Mouse (Mus musculus): Measurements from ENCODE around the gene Fgd2. TPM values are rescaled to one million over a fixed set of nuclear protein-coding genes. Genes with fewer than 3 reads are reported as not detected.
"Not testable (repeated sequence)": the region's sequence is repeated elsewhere in the genome, so short reads cannot be mapped to it uniquely, and the experiment has no call there.

The Fgd2 gene
- polyA plus RNA-seq, 1 experiment from 2014 or later = 12.0 TPM

DNA sequence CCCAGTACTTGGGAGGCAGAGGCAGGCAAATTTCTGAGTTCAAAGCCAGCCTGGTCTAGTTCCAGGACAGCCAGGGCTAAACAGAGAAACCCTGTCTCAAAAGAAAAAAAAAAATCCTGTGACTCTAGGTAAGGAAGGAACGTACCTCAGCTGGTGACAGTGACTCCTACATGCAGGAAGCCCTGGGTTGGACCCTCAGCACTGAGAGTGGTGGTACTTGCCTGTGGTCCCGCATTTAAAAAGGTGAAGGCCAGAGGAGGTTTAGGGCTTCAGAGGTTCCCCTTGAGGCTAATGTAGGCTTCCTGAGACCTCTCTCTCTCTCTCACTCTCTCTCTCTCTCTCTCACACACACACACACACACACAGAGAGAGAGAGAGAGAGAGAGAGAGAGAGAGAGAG, 34.0 kb downstream of the Fgd2 start:
- not testable (repeated sequence) for H3K27me3 ChIP-seq; ATAC-seq (replicated peaks; ENCODE audit: low FRiP score); H3K9me3 ChIP-seq (replicated peaks); H3K9ac ChIP-seq; H3K27ac ChIP-seq; H3K4me2 ChIP-seq; H3K36me3 ChIP-seq; H3K4me3 ChIP-seq (replicated peaks)
- peaks cover 40% of the 10 kb centered on the region for H3K4me1 ChIP-seq
- 82% methylated on average over 2 of the region's 2 CpGs for WGBS

GRCm38 (mm10) chr17:29395381-29395780, 34.7 kb downstream of the Fgd2 start:
- H3K27ac ChIP-seq = no peak overlapping the region
- H3K9me3 ChIP-seq (replicated peaks) = no peaks in the 10 kb centered on the region
- H3K9ac ChIP-seq = no peak overlapping the region
- no peak for ATAC-seq (replicated peaks; ENCODE audit: low FRiP score)
- WGBS = 48% methylated on average over 7 of the region's 7 CpGs
- no peak overlapping the region for H3K4me2 ChIP-seq
- no peak overlapping the region for H3K4me3 ChIP-seq (replicated peaks)
- H3K27me3 ChIP-seq = 0 out of 2 replicates have a peak, but pooled peaks cover 4% of the 10 kb centered on the region
- no peaks in the 10 kb centered on the region for H3K36me3 ChIP-seq
- H3K4me1 ChIP-seq = peaks cover 40% of the 10 kb centered on the region

DNA sequence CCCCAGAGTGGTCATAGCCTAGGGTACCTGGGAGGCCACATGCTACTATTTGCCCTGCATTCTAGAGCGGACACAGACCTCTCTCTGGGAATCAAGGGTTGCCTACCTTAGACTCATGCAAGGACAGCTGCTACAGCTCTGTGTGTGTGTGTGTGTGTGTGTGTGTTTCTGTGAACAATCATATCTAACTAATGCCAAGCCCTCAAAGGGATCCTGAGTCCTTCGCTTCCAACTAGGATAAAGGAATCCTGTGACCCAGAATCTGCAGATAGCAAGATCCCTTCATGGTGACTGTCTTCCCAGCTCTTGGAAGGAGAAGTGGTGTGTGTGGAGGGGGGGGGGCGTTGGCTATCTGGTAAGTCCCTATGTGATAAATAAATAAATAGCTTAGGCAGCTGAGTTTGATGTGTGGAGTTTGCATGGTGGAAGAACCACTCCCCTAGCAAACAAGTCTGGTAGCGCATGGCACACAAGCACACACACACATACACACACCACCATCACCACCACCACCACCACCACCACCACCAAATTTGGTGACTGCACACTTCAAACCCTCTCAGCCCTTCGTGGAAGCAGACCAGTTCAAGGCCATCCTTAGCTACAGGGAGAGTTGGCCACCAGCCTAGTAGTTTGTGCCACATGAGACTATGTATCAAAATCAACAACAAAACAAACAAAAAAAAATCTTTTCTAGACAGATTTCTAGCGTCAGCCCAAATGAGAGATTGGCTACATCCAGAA, 35.5 kb downstream of the Fgd2 start:
- Histone ChIP-seq H3K27ac (no peak overlapping the region), H3K9me3 (replicated peaks) (no peaks in the 10 kb centered on the region), H3K27me3 (0 out of 2 replicates have a peak, but pooled peaks cover 4% of the 10 kb centered on the region), H3K4me1 (peaks cover 39% of the 10 kb centered on the region), H3K4me2 (no peak overlapping the region), H3K9ac (no peak overlapping the region), H3K4me3 (replicated peaks) (no peak overlapping the region), H3K36me3 (no peaks in the 10 kb centered on the region)
- no peak for ATAC-seq (replicated peaks; ENCODE audit: low FRiP score)
- WGBS = 61% methylated on average over 6 of the region's 6 CpGs

DNA sequence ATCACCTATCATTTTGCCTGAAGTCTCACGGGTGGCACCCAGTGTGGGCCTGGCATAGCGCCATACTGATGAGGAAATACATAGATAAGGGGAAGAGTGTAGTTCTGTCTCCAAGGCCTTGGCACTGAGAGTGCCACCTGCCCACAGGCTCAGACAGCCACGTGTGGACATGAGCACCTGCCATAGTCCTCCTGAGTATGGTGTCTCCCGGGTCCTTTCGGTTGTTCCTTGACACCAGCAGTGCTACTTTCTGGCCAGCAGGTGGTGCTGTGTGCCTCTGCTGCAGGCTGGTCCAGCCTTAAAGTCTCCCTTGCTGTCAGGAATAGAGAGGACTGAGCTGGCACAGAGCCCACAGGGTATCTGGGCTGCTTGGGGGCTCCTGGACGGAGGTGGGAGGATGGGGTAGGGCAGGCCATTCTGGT, 36.1 kb downstream of the Fgd2 start:
- no peaks in the 10 kb centered on the region for H3K9me3 ChIP-seq (replicated peaks)

DNA sequence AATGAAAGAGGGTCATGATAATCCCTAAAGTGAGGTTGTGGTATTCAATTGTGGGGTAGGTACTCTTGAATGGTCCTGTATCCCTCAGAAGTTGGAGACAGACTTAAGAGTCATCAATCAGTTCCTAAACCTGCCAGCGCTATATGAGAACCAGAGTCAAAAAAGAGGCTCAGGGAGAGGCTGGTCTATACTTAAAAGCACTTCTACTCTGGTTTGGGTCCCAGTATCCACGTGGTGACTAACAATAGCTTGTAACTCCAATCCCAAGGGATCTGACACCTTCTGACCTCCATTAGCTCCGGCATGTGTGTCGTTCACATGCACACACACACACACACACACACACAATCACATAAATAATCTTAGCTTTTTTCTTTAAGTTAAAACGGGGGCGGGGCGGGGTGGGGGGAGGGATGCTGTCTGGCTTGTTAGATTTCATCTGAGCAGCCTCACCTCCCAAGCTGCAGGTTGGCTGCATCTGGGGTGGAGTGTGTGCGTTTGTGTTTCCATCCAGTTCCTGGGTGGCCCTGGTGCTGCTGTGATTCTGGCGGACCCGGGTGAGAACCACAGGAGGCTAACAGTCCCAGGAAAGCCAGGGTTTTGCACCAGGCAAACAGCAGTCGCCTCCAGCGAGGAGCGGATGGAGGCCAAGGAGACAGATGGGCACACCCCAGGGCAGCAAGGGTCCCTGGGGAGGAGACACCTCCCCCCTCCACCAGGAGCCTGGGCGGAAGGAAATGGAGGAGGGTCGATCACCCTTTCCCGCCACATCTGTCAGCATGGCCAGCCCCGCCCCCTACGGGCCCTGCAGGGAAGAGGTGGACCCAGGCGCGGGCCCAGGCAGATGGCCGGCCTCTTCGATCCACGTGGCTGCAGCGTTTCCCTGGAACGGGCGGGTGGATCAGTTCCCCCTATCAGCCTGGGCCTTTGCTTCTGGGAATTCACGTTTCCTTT, 37.0 kb downstream of the Fgd2 start:
- Histone ChIP-seq H3K4me3 (replicated peaks) (peak overlapping the region; percentile 37), H3K9me3 (replicated peaks) (no peaks in the 10 kb centered on the region), H3K4me1 (peaks cover 43% of the 10 kb centered on the region), H3K9ac (peak overlapping the region; percentile 37), H3K27ac (peak overlapping the region; percentile 86), H3K27me3 (0 out of 2 replicates have a peak, but pooled peaks cover 4% of the 10 kb centered on the region), H3K4me2 (peak overlapping the region; percentile 75), H3K36me3 (no peaks in the 10 kb centered on the region)
- peak; percentile 73 for ATAC-seq (replicated peaks; ENCODE audit: low FRiP score)
- WGBS = 1% methylated on average over 27 of the region's 27 CpGs

More for the DNA sequence above, 36.1 kb downstream of the Fgd2 start:
- ATAC-seq (replicated peaks; ENCODE audit: low FRiP score) = peak; percentile 72
- peak overlapping the region; percentile 75; the same call in 1 of the 2 replicates for H3K4me2 ChIP-seq
- no peaks in the 10 kb centered on the region for H3K36me3 ChIP-seq
- no peak overlapping the region for H3K4me3 ChIP-seq (replicated peaks)
- H3K27ac ChIP-seq = peak overlapping the region; percentile 86
- H3K9ac ChIP-seq = 0 out of 2 replicates have a peak overlapping the region, but pooled peaks have one; percentile 14
- 18% methylated on average over 6 of the region's 6 CpGs for WGBS
- H3K27me3 ChIP-seq = 0 out of 2 replicates have a peak, but pooled peaks cover 4% of the 10 kb centered on the region
- peaks cover 42% of the 10 kb centered on the region for H3K4me1 ChIP-seq

DNA sequence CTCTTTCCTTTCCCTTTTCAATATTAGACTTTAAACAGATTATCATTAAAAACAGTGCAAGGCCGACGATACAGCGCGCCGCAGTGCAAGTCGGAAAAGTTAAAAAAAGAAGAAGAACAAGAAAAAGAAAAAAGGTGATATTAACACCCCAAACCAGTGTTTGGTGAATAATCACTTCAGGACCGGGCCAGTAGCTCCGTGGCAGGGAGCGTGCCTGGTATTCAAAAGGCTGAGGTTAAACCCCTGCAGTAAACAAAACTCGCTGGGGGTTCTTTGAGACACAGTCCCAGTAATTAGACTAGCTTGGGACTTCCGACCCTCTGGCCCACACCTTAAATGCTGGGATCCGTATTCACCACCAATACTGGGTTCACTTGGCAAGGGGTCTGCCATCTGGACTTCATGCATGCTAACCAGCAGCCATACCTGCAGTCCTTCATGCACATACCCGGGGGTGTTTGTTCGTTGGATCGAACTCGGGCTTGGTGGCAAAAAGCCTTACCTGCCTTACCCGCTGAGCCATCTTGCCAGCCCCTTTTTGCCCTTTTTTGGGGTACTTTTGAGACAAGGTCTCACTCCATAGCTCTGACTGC, 37.8 kb downstream of the Fgd2 start:
- 0 out of 2 replicates have a peak, but pooled peaks cover 4% of the 10 kb centered on the region for H3K27me3 ChIP-seq
- H3K27ac ChIP-seq = peak overlapping the region; percentile 86
- no peaks in the 10 kb centered on the region for H3K9me3 ChIP-seq (replicated peaks)
- H3K4me2 ChIP-seq = peak overlapping the region; percentile 75
- peak overlapping the region; percentile 37 for H3K4me3 ChIP-seq (replicated peaks)
- no peaks in the 10 kb centered on the region for H3K36me3 ChIP-seq
- no peak for ATAC-seq (replicated peaks; ENCODE audit: low FRiP score)
- 19% methylated on average over 17 of the region's 17 CpGs for WGBS
- peaks cover 43% of the 10 kb centered on the region for H3K4me1 ChIP-seq
- peak overlapping the region; percentile 37; the same call in 1 of the 2 replicates for H3K9ac ChIP-seq

DNA sequence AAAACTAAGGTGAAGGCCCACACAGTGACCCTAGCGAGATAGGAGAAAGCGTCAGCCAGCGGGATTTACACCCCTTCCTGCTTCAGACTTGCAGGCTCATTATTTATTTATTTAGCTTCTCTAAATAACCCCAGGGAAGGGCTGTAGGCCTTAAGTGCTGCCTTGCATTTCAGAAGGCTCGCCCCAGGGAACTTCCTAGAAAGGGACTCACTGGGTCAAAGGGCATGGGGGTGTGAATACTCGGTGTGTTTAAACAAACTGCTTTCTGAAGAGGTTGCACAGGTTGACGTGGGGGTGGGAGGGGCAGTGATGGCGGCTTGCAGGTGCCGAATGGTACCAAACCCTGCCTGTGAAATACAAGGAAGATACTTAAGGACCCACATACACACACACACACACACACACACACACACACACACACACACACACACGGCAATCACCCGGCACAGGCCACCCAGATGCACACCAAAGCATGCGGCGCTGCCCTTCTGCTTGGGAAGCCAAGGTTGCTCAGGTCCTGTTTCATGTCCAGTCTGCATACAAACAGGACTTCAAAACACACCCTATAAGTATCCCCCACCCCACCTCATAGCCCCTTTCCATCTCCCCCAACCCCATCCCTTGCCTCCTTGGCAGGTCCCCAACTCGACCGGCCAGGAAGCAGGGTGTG, 38.7 kb downstream of the Fgd2 start:
- H3K36me3 ChIP-seq = no peaks in the 10 kb centered on the region
- H3K4me2 ChIP-seq = no peak overlapping the region
- 0 out of 2 replicates have a peak, but pooled peaks cover 4% of the 10 kb centered on the region for H3K27me3 ChIP-seq
- ATAC-seq (replicated peaks; ENCODE audit: low FRiP score) = no peak
- no peak overlapping the region for H3K9ac ChIP-seq
- H3K27ac ChIP-seq = no peak overlapping the region; the same call in 1 of the 2 replicates
- H3K4me1 ChIP-seq = peaks cover 40% of the 10 kb centered on the region
- WGBS = 52% methylated on average over 14 of the region's 14 CpGs
- no peaks in the 10 kb centered on the region for H3K9me3 ChIP-seq (replicated peaks)
- H3K4me3 ChIP-seq (replicated peaks) = no peak overlapping the region

DNA sequence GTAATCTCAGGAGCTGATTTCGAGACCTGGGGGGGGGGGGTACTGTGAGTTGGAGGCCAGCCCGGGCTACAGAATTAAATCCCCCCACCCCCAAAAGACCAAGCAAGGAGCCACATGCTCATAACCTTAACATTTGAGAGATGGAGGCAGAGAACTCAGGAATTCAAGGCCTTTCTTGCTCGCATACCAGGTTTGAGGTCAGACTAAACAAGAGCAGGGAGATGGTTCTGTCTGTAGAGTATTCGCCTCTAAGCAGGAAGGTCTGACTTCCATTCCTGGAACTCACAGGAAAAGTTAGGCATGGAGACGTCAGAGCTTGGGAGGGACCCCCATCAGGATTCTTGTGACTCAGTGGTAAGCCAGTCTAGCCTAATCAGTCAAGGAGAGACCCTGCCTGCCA, 39.3 kb downstream of the Fgd2 start:
- no peaks in the 10 kb centered on the region for H3K36me3 ChIP-seq
- H3K9me3 ChIP-seq (replicated peaks) = no peaks in the 10 kb centered on the region
- H3K4me3 ChIP-seq (replicated peaks) = no peak overlapping the region
- no peak for ATAC-seq (replicated peaks; ENCODE audit: low FRiP score)
- peaks cover 40% of the 10 kb centered on the region for H3K4me1 ChIP-seq
- 0 out of 2 replicates have a peak, but pooled peaks cover 4% of the 10 kb centered on the region for H3K27me3 ChIP-seq
- H3K27ac ChIP-seq = no peak overlapping the region
- no peak overlapping the region for H3K4me2 ChIP-seq
- no peak overlapping the region for H3K9ac ChIP-seq
- 74% methylated on average over 5 of the region's 5 CpGs for WGBS

DNA sequence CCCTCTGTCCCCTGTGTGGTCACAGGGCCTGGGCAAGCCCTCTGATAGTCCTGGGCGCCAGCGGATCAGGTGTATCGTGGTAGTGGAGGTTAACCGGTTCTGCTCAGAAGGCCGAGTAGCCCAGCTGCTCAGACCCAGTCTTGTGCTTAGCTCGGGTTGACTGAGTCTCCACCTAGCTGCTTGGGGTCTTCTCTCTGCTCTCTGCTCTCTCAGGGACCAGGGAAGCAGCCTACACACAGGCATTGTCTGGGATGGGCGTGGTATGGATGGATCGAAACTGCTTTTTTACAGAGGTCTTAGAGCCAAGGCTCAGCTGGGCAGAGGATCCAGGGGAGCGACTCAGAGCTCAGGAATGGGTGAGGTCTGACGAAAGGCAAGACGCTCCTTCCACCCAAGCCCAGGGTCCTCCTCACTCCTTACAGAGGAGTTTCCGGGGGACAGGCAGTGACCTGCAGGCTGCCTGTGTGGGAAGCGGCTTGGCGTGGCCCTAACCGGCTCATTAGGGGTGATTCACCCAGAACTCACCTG, 41.1 kb downstream of the Fgd2 start:
- Histone ChIP-seq H3K4me3 (replicated peaks) (no peak overlapping the region), H3K27ac (no peak overlapping the region), H3K9me3 (replicated peaks) (no peaks in the 10 kb centered on the region), H3K4me1 (peaks cover 37% of the 10 kb centered on the region), H3K9ac (no peak overlapping the region), H3K4me2 (no peak overlapping the region), H3K36me3 (no peaks in the 10 kb centered on the region), H3K27me3 (no peaks in the 10 kb centered on the region)
- 68% methylated on average over 15 of the region's 15 CpGs for WGBS
- ATAC-seq (replicated peaks; ENCODE audit: low FRiP score) = no peak

DNA sequence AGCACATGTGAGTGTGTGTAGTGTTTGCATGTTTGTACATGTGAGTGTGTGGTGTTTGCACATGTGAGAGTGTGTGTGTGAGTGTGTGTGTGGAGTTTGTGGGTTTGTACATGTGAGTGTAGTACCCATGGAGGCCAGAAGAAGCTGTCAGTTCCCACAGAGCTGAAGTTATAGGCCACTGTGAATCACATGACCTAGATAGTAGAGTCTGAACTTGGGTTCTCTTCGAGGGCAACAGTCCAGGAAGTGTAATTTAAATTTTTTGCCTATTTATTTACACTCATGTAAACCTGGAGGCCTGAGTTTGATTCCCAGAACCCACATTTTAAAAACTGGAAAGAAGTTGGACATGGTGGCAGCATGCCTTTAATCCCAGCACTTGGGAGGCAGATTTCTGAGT, 42.5 kb downstream of the Fgd2 start:
- Histone ChIP-seq H3K27me3 (no peaks in the 10 kb centered on the region), H3K36me3 (no peaks in the 10 kb centered on the region), H3K9me3 (replicated peaks) (no peaks in the 10 kb centered on the region), H3K9ac (no peak overlapping the region), H3K4me1 (peaks cover 24% of the 10 kb centered on the region), H3K4me3 (replicated peaks) (no peak overlapping the region), H3K4me2 (no peak overlapping the region), H3K27ac (no peak overlapping the region)
- 79% methylated on average over 1 of the region's 1 CpGs for WGBS
- ATAC-seq (replicated peaks; ENCODE audit: low FRiP score) = no peak

DNA sequence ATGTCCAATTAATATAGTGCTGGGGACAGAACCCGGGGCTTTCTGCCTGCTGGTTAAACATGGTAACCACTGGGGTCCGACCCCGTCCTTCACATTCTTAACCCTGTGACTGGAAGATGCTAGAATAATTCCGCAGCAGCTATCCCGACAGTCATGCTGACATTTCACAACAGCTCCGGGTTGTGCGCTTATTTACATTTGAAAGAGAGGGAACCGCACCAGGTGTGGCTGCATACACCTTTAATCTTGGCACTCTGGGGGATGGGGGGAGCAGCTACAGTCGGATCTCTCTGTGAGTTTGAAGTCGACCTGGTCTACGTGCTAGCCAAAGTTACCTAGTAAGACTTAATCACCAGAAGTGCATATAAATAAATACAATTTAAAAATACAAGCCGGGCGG, 44.8 kb downstream of the Fgd2 start:
- Histone ChIP-seq H3K4me1 (peaks cover 8% of the 10 kb centered on the region; the same call in 1 of the 2 replicates), H3K4me3 (replicated peaks) (no peak overlapping the region), H3K9me3 (replicated peaks) (no peaks in the 10 kb centered on the region), H3K9ac (no peak overlapping the region), H3K27me3 (no peaks in the 10 kb centered on the region), H3K4me2 (no peak overlapping the region), H3K36me3 (no peaks in the 10 kb centered on the region), H3K27ac (no peak overlapping the region)
- ATAC-seq (replicated peaks; ENCODE audit: low FRiP score) = no peak
- WGBS = 62% methylated on average over 13 of the region's 13 CpGs

All from kidney, embryonic 15.5 days (tissue).